Mouse (Mus musculus): Measurements from ENCODE around the gene Exo1. TPM values are rescaled to one million over a fixed set of nuclear protein-coding genes. Genes with fewer than 3 reads are reported as not detected.
A peak's percentile ranks its signal among the peaks of the same experiment; 100 is the strongest.

Exo1 gene
- polyA plus RNA-seq, 1 experiment from 2014 or later: 104 TPM

GRCm38 (mm10) chr1:175913728-175914303 is 33.4 kb downstream of the Exo1 start:
- no peak overlapping the region for H3K4me2 ChIP-seq (replicated peaks)
- no peak overlapping the region for H3K27ac ChIP-seq
- H3K4me3 ChIP-seq: no peak overlapping the region
- WGBS: 72% methylated on average over 5 of the region's 5 CpGs
- no peaks in the 10 kb centered on the region for H3K4me1 ChIP-seq
- peaks cover 21% of the 10 kb centered on the region for H3K36me3 ChIP-seq
- H3K27me3 ChIP-seq: no peaks in the 10 kb centered on the region
- no peak overlapping the region for H3K9ac ChIP-seq
- H3K9me3 ChIP-seq: no peaks in the 10 kb centered on the region
- ATAC-seq (ENCODE audit: insufficient number of reproducible peaks, insufficient read depth, low FRiP score, low TSS enrichment): no peak

GRCm38 (mm10) chr1:175920029-175920428 is 39.6 kb downstream of the Exo1 start, which contains the start of gene Gm38100:
Gene Gm38100, plus strand, starts transcription at chr1:175920329.
- Histone ChIP-seq H3K9ac (no peak within 1 kb of the TSS), H3K9me3 (no peaks in the 10 kb centered on the region), H3K4me2 (replicated peaks) (no peak within 1 kb of the TSS), H3K4me3 (no peak within 1 kb of the TSS), H3K27ac (no peak within 1 kb of the TSS), H3K27me3 (no peaks in the 10 kb centered on the region), H3K4me1 (no peaks in the 10 kb centered on the region), H3K36me3 (no peaks in the 10 kb centered on the region)
- 90% methylated on average over 9 of the region's 9 CpGs for WGBS
- no peak for ATAC-seq (ENCODE audit: insufficient number of reproducible peaks, insufficient read depth, low FRiP score, low TSS enrichment)

GRCm38 (mm10) chr1:175921091-175921490 is 40.7 kb downstream of the Exo1 start:
- Histone ChIP-seq H3K27ac (no peak overlapping the region), H3K9ac (no peak overlapping the region), H3K4me2 (replicated peaks) (no peak overlapping the region), H3K27me3 (no peaks in the 10 kb centered on the region), H3K9me3 (no peaks in the 10 kb centered on the region), H3K36me3 (no peaks in the 10 kb centered on the region), H3K4me3 (no peak overlapping the region), H3K4me1 (no peaks in the 10 kb centered on the region)
- ATAC-seq (ENCODE audit: insufficient number of reproducible peaks, insufficient read depth, low FRiP score, low TSS enrichment): no peak
- WGBS: 93% methylated on average over 8 of the region's 8 CpGs

GRCm38 (mm10) chr1:175923848-175924787 is 43.7 kb downstream of the Exo1 start:
- no peaks in the 10 kb centered on the region for H3K36me3 ChIP-seq
- H3K4me1 ChIP-seq: no peaks in the 10 kb centered on the region
- WGBS: 51% methylated on average over 7 of the region's 7 CpGs
- H3K27ac ChIP-seq: no peak overlapping the region
- no peak overlapping the region for H3K4me2 ChIP-seq (replicated peaks)
- no peak for ATAC-seq (ENCODE audit: insufficient number of reproducible peaks, insufficient read depth, low FRiP score, low TSS enrichment)
- no peaks in the 10 kb centered on the region for H3K9me3 ChIP-seq
- H3K27me3 ChIP-seq: no peaks in the 10 kb centered on the region
- H3K4me3 ChIP-seq: no peak overlapping the region
- H3K9ac ChIP-seq: no peak overlapping the region

GRCm38 (mm10) chr1:175931391-175931790 is 51.0 kb downstream of the Exo1 start:
- Histone ChIP-seq H3K9ac (no peak overlapping the region), H3K27me3 (no peaks in the 10 kb centered on the region), H3K4me1 (no peaks in the 10 kb centered on the region), H3K27ac (no peak overlapping the region), H3K4me2 (replicated peaks) (no peak overlapping the region), H3K36me3 (no peaks in the 10 kb centered on the region), H3K9me3 (no peaks in the 10 kb centered on the region), H3K4me3 (no peak overlapping the region)
- WGBS: 92% methylated on average over 5 of the region's 5 CpGs
- ATAC-seq (ENCODE audit: insufficient number of reproducible peaks, insufficient read depth, low FRiP score, low TSS enrichment): no peak

GRCm38 (mm10) chr1:175936282-175936737 is 55.9 kb downstream of the Exo1 start:
- H3K4me3 ChIP-seq: no peak overlapping the region
- WGBS: 12% methylated on average over 11 of the region's 11 CpGs
- H3K9ac ChIP-seq: no peak overlapping the region; the same call in 1 of the 2 replicates
- H3K4me1 ChIP-seq: no peaks in the 10 kb centered on the region
- H3K36me3 ChIP-seq: no peaks in the 10 kb centered on the region
- no peak overlapping the region for H3K27ac ChIP-seq
- H3K9me3 ChIP-seq: no peaks in the 10 kb centered on the region
- peak; percentile 80 for ATAC-seq (ENCODE audit: insufficient number of reproducible peaks, insufficient read depth, low FRiP score, low TSS enrichment)
- H3K27me3 ChIP-seq: no peaks in the 10 kb centered on the region
- peak overlapping the region; percentile 39 for H3K4me2 ChIP-seq (replicated peaks)

GRCm38 (mm10) chr1:175938731-175939130 is 58.4 kb downstream of the Exo1 start:
- Histone ChIP-seq H3K9me3 (no peaks in the 10 kb centered on the region), H3K4me3 (no peak overlapping the region), H3K27me3 (no peaks in the 10 kb centered on the region), H3K36me3 (no peaks in the 10 kb centered on the region), H3K9ac (no peak overlapping the region), H3K4me1 (no peaks in the 10 kb centered on the region), H3K4me2 (replicated peaks) (no peak overlapping the region), H3K27ac (no peak overlapping the region)
- no peak for ATAC-seq (ENCODE audit: insufficient number of reproducible peaks, insufficient read depth, low FRiP score, low TSS enrichment)
- WGBS: 83% methylated on average over 3 of the region's 3 CpGs

GRCm38 (mm10) chr1:175943168-175943567 is 62.8 kb downstream of the Exo1 start:
- Histone ChIP-seq H3K9ac (no peak overlapping the region), H3K4me2 (replicated peaks) (no peak overlapping the region), H3K4me1 (no peaks in the 10 kb centered on the region), H3K27ac (no peak overlapping the region), H3K4me3 (no peak overlapping the region), H3K9me3 (no peaks in the 10 kb centered on the region), H3K36me3 (no peaks in the 10 kb centered on the region), H3K27me3 (no peaks in the 10 kb centered on the region)
- no peak for ATAC-seq (ENCODE audit: insufficient number of reproducible peaks, insufficient read depth, low FRiP score, low TSS enrichment)
- 93% methylated on average over 7 of the region's 7 CpGs for WGBS

- no peaks in the 10 kb centered on the region for H3K27me3 ChIP-seq
- H3K4me2 ChIP-seq (replicated peaks): no peak overlapping the region
- no peak overlapping the region for H3K27ac ChIP-seq
- 77% methylated on average over 4 of the region's 4 CpGs for WGBS
- no peaks in the 10 kb centered on the region for H3K4me1 ChIP-seq
- no peaks in the 10 kb centered on the region for H3K9me3 ChIP-seq
- no peak for ATAC-seq (ENCODE audit: insufficient number of reproducible peaks, insufficient read depth, low FRiP score, low TSS enrichment)
- no peaks in the 10 kb centered on the region for H3K36me3 ChIP-seq
- no peak overlapping the region for H3K9ac ChIP-seq
- no peak overlapping the region for H3K4me3 ChIP-seq
These were observed 66.4 kb downstream of the Exo1 start for GRCm38 (mm10) chr1:175946718-175947315.

- Histone ChIP-seq H3K4me1 (no peaks in the 10 kb centered on the region), H3K27me3 (no peaks in the 10 kb centered on the region), H3K4me2 (replicated peaks) (no peak overlapping the region), H3K36me3 (no peaks in the 10 kb centered on the region), H3K4me3 (no peak overlapping the region), H3K9me3 (no peaks in the 10 kb centered on the region), H3K9ac (no peak overlapping the region), H3K27ac (no peak overlapping the region)
- WGBS: 30% methylated on average over 3 of the region's 3 CpGs
- ATAC-seq (ENCODE audit: insufficient number of reproducible peaks, insufficient read depth, low FRiP score, low TSS enrichment): no peak
These were observed 70.0 kb downstream of the Exo1 start for GRCm38 (mm10) chr1:175950421-175950820.

GRCm38 (mm10) chr1:175950851-175951250 is 70.5 kb downstream of the Exo1 start:
- Histone ChIP-seq H3K4me1 (no peaks in the 10 kb centered on the region), H3K36me3 (no peaks in the 10 kb centered on the region)
- 83% methylated on average over 2 of the region's 2 CpGs for WGBS

GRCm38 (mm10) chr1:175961786-175962185 is 81.4 kb downstream of the Exo1 start:
- Histone ChIP-seq H3K36me3 (no peaks in the 10 kb centered on the region), H3K9ac (no peak overlapping the region), H3K4me1 (no peaks in the 10 kb centered on the region), H3K9me3 (no peaks in the 10 kb centered on the region), H3K4me3 (no peak overlapping the region), H3K27me3 (no peaks in the 10 kb centered on the region), H3K27ac (no peak overlapping the region), H3K4me2 (replicated peaks) (no peak overlapping the region)
- 83% methylated on average over 2 of the region's 2 CpGs for WGBS
- ATAC-seq (ENCODE audit: insufficient number of reproducible peaks, insufficient read depth, low FRiP score, low TSS enrichment): no peak

More at GRCm38 (mm10) chr1:175950851-175951250, 70.5 kb downstream of the Exo1 start:
- Histone ChIP-seq H3K27ac (no peak overlapping the region), H3K9ac (no peak overlapping the region), H3K4me2 (replicated peaks) (no peak overlapping the region), H3K4me3 (no peak overlapping the region), H3K9me3 (no peaks in the 10 kb centered on the region), H3K27me3 (no peaks in the 10 kb centered on the region)
- ATAC-seq (ENCODE audit: insufficient number of reproducible peaks, insufficient read depth, low FRiP score, low TSS enrichment): no peak

All from embryonic facial prominence, embryonic 12.5 days (tissue).